Mouse (Mus musculus): Measurements from ENCODE around the gene Erc2. TPM values are rescaled to one million over a fixed set of nuclear protein-coding genes. Genes with fewer than 3 reads are reported as not detected.

Gene Erc2
- total and polyA plus RNA-seq, 3 experiments = not detected

- Histone ChIP-seq H3K4me3 (replicated peaks in 1 of 3; ENCODE audit: low read depth in 2 of 3, low read length in 2 of 3, poor library complexity in 1 of 3) (no peak overlapping the region), H3K27me3 (replicated peaks) (no peaks in the 10 kb centered on the region), H3K9me3 (replicated peaks; ENCODE audit: low read length) (no peaks in the 10 kb centered on the region), H3K4me1 (ENCODE audit: control insufficient read depth in 1 of 2, insufficient read depth in 2 of 2) (peaks cover 0 to 4% of the 10 kb centered on the region in 2 experiments; a peak in 1 of 4 replicates), H3K27ac (ENCODE audit: insufficient read depth, low read depth) (no peak overlapping the region), H3K36me3 (replicated peaks in 1 of 2; ENCODE audit: control insufficient read depth in 1 of 2, insufficient read depth in 1 of 2, low read length in 1 of 2) (no peaks in the 10 kb centered on the region), H3K9ac (ENCODE audit: insufficient read depth, low read depth) (no peak overlapping the region), H3K79me2 (replicated peaks; ENCODE audit: control insufficient read depth, extremely low read depth, insufficient read depth, poor library complexity, severe bottlenecking) (no peaks in the 10 kb centered on the region), H3K4me2 (ENCODE audit: insufficient read depth, low read depth, poor library complexity, severe bottlenecking) (no peak overlapping the region)
- in situ Hi-C loops (cut with MboI; ENCODE audit: low pct_ligation_motif_present, low pct_unique_long_range_greater_than_20kb, low sequenced_read_pairs) (no loop called here), dilution Hi-C loops (cut with MboI; ENCODE audit: extremely low pct_ligation_motif_present, extremely low pct_unique_long_range_greater_than_20kb, low sequenced_read_pairs) (no loop called here)
- DNase-seq (ENCODE audit: extremely low read depth) = no peak
- TF ChIP-seq RAD21 (IDR thresholded peaks at IDR 0.05; ENCODE audit: low read depth, low read length) (no peak), HCFC1 (IDR thresholded peaks at IDR 0.05; ENCODE audit: low read depth, low read length) (no peak), MYC (IDR thresholded peaks at IDR 0.05; ENCODE audit: low read depth, low read length) (no peak), UBTF (IDR thresholded peaks at IDR 0.05; ENCODE audit: low read depth, low read length) (no peak), KAT2A (IDR thresholded peaks at IDR 0.05; ENCODE audit: insufficient replicate concordance, low read length) (no peak), EP300 (IDR thresholded peaks at IDR 0.05; ENCODE audit: low read length) (no peak), USF2 (conservative IDR thresholded peaks at IDR 0.05; ENCODE audit: low read depth, low read length) (no peak), MAZ (IDR thresholded peaks at IDR 0.05; ENCODE audit: low read depth, low read length) (no peak), ZKSCAN1 (IDR thresholded peaks at IDR 0.05; ENCODE audit: borderline replicate concordance, low read depth, low read length) (no peak), SIN3A (IDR thresholded peaks at IDR 0.05; ENCODE audit: low read length) (no peak)
These were observed 95.1 kb downstream of the Erc2 start for GRCm38 (mm10) chr14:27717364-27717763.

GRCm38 (mm10) chr14:27719601-27720000 is 97.4 kb downstream of the Erc2 start:
- in situ Hi-C loops (cut with MboI; ENCODE audit: low pct_ligation_motif_present, low pct_unique_long_range_greater_than_20kb, low sequenced_read_pairs) (no loop called here), dilution Hi-C loops (cut with MboI; ENCODE audit: extremely low pct_ligation_motif_present, extremely low pct_unique_long_range_greater_than_20kb, low sequenced_read_pairs) (no loop called here)
- no peak overlapping the region for H3K27ac ChIP-seq (ENCODE audit: insufficient read depth, low read depth)
- no peaks in the 10 kb centered on the region for H3K9me3 ChIP-seq (replicated peaks; ENCODE audit: low read length)
- TF ChIP-seq GABPA (IDR thresholded peaks at IDR 0.05; ENCODE audit: insufficient replicate concordance, low read depth, low read length) = no peak
- no peak for TF ChIP-seq IRF4 (IDR thresholded peaks at IDR 0.05; ENCODE audit: low read depth, low read length)
- no peak for TF ChIP-seq HCFC1 (IDR thresholded peaks at IDR 0.05; ENCODE audit: low read depth, low read length)
- no peak for TF ChIP-seq EP300 (IDR thresholded peaks at IDR 0.05; ENCODE audit: low read length)
- no peak for TF ChIP-seq ELF1 (IDR thresholded peaks at IDR 0.05; ENCODE audit: low read depth, low read length)
- TF ChIP-seq SMC3 (IDR thresholded peaks at IDR 0.05; ENCODE audit: low read depth, low read length) = no peak
- no peak for TF ChIP-seq BHLHE40 (IDR thresholded peaks at IDR 0.05; ENCODE audit: low read depth, low read length)
- no peak for TF ChIP-seq TBP (conservative IDR thresholded peaks at IDR 0.05; ENCODE audit: low read depth, low read length)
- TF ChIP-seq CHD1 (IDR thresholded peaks at IDR 0.05; ENCODE audit: low read depth, low read length) = no peak
- TF ChIP-seq TCF12 (IDR thresholded peaks at IDR 0.05; ENCODE audit: low read depth, low read length) = no peak
- TF ChIP-seq JUN (IDR thresholded peaks at IDR 0.05; ENCODE audit: insufficient read depth, low read depth, low read length) = no peak
- no peak for TF ChIP-seq RCOR1 (conservative IDR thresholded peaks at IDR 0.05; ENCODE audit: low read depth, low read length)
- TF ChIP-seq JUND (conservative IDR thresholded peaks at IDR 0.05; ENCODE audit: low read depth, low read length) = no peak
- no peak for TF ChIP-seq NELFE (IDR thresholded peaks at IDR 0.05; ENCODE audit: low read depth, low read length)
- TF ChIP-seq E2F4 (IDR thresholded peaks at IDR 0.05; ENCODE audit: insufficient replicate concordance, low read depth, low read length) = no peak
- no peak for TF ChIP-seq POLR2A (IDR thresholded peaks at IDR 0.05; ENCODE audit: low read depth, low read length)
- no peak for TF ChIP-seq USF1 (IDR thresholded peaks at IDR 0.05; ENCODE audit: low read depth, low read length)
- H3K27me3 ChIP-seq (replicated peaks) = no peaks in the 10 kb centered on the region
- H3K4me1 ChIP-seq (ENCODE audit: control insufficient read depth in 1 of 2, insufficient read depth in 2 of 2) = peaks cover 0 to under 1% of the 10 kb centered on the region in 2 experiments; a peak in 1 of 4 replicates
- no peak overlapping the region for H3K4me3 ChIP-seq (replicated peaks in 1 of 3; ENCODE audit: low read depth in 2 of 3, low read length in 2 of 3, poor library complexity in 1 of 3)
- no peaks in the 10 kb centered on the region for H3K79me2 ChIP-seq (replicated peaks; ENCODE audit: control insufficient read depth, extremely low read depth, insufficient read depth, poor library complexity, severe bottlenecking)
- no peak for DNase-seq (ENCODE audit: extremely low read depth)
- H3K36me3 ChIP-seq (replicated peaks in 1 of 2; ENCODE audit: control insufficient read depth in 1 of 2, insufficient read depth in 1 of 2, low read length in 1 of 2) = no peaks in the 10 kb centered on the region
- no peak overlapping the region for H3K4me2 ChIP-seq (ENCODE audit: insufficient read depth, low read depth, poor library complexity, severe bottlenecking)
- no peak overlapping the region for H3K9ac ChIP-seq (ENCODE audit: insufficient read depth, low read depth)

All from CH12.LX (cell line).